Mouse (Mus musculus) MEL (cell line): ENCODE measurements around the gene Gm49776. TPM values are rescaled to one million over a fixed set of nuclear protein-coding genes. Genes with fewer than 3 reads are reported as not detected.
"Not testable (repeated sequence)": the region's sequence is repeated elsewhere in the genome, so short reads cannot be mapped to it uniquely, and the experiment has no call there.

Experiments used
- DNase-seq: peaks from one replicate; pipeline ENCODE4 v3.0.0; 2011; ENCODE audit warnings: low read depth, low spot score
- H3K27ac ChIP-seq: 2 replicates; pipeline ENCODE4 v1.5.1; 2012; ENCODE audit warnings: low read depth, mild to moderate bottlenecking, control low read depth, low read length, moderate library complexity; ENCODE audit not compliant: control insufficient read depth
- H3K27me3 ChIP-seq, 2 experiments: fragments of 150-350 bp in 1 of 2; sonication (generic) in 1 of 2; 2 replicates each; pipeline ENCODE4 v1.6.1; 2012; ENCODE audit warnings: low read length in 2 of 2, mild to moderate bottlenecking in 2 of 2, improper control_type of control experiment in 1 of 2, moderate library complexity in 1 of 2; ENCODE audit not compliant: insufficient read depth in 2 of 2, control insufficient read depth in 1 of 2
- H3K36me3 ChIP-seq, 2 experiments: 2 replicates each; pipeline ENCODE4 v1.6.1; 2012 to 2014; ENCODE audit warnings: low read length in 2 of 2, improper control_type of control experiment in 1 of 2, inconsistent platforms in 1 of 2, mild to moderate bottlenecking in 1 of 2; ENCODE audit not compliant: insufficient read depth in 2 of 2, control insufficient read depth in 1 of 2
- H3K4me1 ChIP-seq, 2 experiments: fragments of 150-350 bp in 1 of 2; sonication (generic) in 1 of 2; 2 replicates each; pipeline ENCODE4 v1.6.1; 2012; ENCODE audit warnings: low read length in 2 of 2, improper control_type of control experiment in 1 of 2, mild to moderate bottlenecking in 1 of 2; ENCODE audit not compliant: insufficient read depth in 2 of 2, control insufficient read depth in 1 of 2
- H3K4me3 ChIP-seq, 2 experiments: fragments of 150-350 bp in 1 of 2; sonication (generic) in 1 of 2; 2 replicates each; pipeline ENCODE4 v1.5.1; 2012; ENCODE audit warnings: low read depth in 2 of 2, low read length in 2 of 2, mild to moderate bottlenecking in 2 of 2, moderate library complexity in 2 of 2, control low read depth in 1 of 2, improper control_type of control experiment in 1 of 2; ENCODE audit not compliant: control insufficient read depth in 1 of 2, insufficient read depth in 1 of 2
- H3K79me2 ChIP-seq: 2 replicates; pipeline ENCODE4 v1.6.1; 2012; ENCODE audit warnings: mild to moderate bottlenecking, low read length, moderate library complexity; ENCODE audit not compliant: control insufficient read depth, poor library complexity, insufficient read depth
- H3K9ac ChIP-seq: 2 replicates; pipeline ENCODE4 v1.6.1; 2012; ENCODE audit warnings: low read depth, mild to moderate bottlenecking, control low read depth, low read length, moderate library complexity; ENCODE audit not compliant: control insufficient read depth, poor library complexity, severe bottlenecking
- H3K9me3 ChIP-seq: fragments of 150-350 bp; sonication (generic); replicated peaks from 2 replicates; pipeline ENCODE4 v1.6.1; 2012; ENCODE audit warnings: mild to moderate bottlenecking, low read length, improper control_type of control experiment, moderate library complexity; ENCODE audit not compliant: insufficient read depth
- CTCF ChIP-seq, 3 experiments: IDR thresholded peaks in 2 of 3; conservative IDR thresholded peaks in 1 of 3; 2 replicates each; pipeline ENCODE4 v1.5.1; 2011 to 2012; ENCODE audit warnings: low read length in 3 of 3, low read depth in 2 of 3, mild to moderate bottlenecking in 2 of 3, improper control_type of control experiment in 1 of 3, inconsistent platforms in 1 of 3, mixed read lengths in 1 of 3, moderate library complexity in 1 of 3; ENCODE audit not compliant: control insufficient read depth in 1 of 3, insufficient read depth in 1 of 3, poor library complexity in 1 of 3, severe bottlenecking in 1 of 3
- E2F4 ChIP-seq: IDR thresholded peaks from 2 replicates; pipeline ENCODE4 v1.6.1; 2011; ENCODE audit warnings: low read depth, low read length, improper control_type of control experiment, borderline replicate concordance
- GABPA ChIP-seq: IDR thresholded peaks from 2 replicates; pipeline ENCODE4 v1.6.1; 2012; ENCODE audit warnings: low read depth, mild to moderate bottlenecking, inconsistent platforms, low read length, improper control_type of control experiment, moderate library complexity
- GATA1 ChIP-seq: IDR thresholded peaks from 2 replicates; pipeline ENCODE4 v1.6.1; 2011; ENCODE audit warnings: low read depth, low read length, improper control_type of control experiment
- JUND ChIP-seq: IDR thresholded peaks from 2 replicates; pipeline ENCODE4 v1.6.1; 2011; ENCODE audit warnings: low read depth, mild to moderate bottlenecking, improper control_type of control experiment, low read length
- KAT2A ChIP-seq: conservative IDR thresholded peaks from 2 replicates; pipeline ENCODE4 v1.6.1; 2012; ENCODE audit warnings: low read depth, low read length, improper control_type of control experiment, inconsistent platforms
- MAZ ChIP-seq: IDR thresholded peaks from 2 replicates; pipeline ENCODE4 v1.6.1; 2012; ENCODE audit warnings: low read depth, mild to moderate bottlenecking, inconsistent platforms, low read length, improper control_type of control experiment
- MEF2A ChIP-seq: IDR thresholded peaks from 2 replicates; pipeline ENCODE4 v1.6.1; 2014; ENCODE audit warnings: low read depth, mild to moderate bottlenecking, inconsistent platforms, low read length, improper control_type of control experiment; ENCODE audit not compliant: poor library complexity, insufficient replicate concordance, severe bottlenecking; ENCODE audit errors: extremely low read depth
- POLR2A ChIP-seq, 2 experiments: IDR thresholded peaks; 2 replicates each; pipeline ENCODE4 v1.6.1; 2011 to 2012; ENCODE audit warnings: low read length in 2 of 2, mild to moderate bottlenecking in 2 of 2, control low read depth in 1 of 2, improper control_type of control experiment in 1 of 2, low read depth in 1 of 2, moderate library complexity in 1 of 2; ENCODE audit not compliant: control insufficient read depth in 1 of 2, insufficient read depth in 1 of 2, poor library complexity in 1 of 2
- POLR2AphosphoS2 ChIP-seq: IDR thresholded peaks from 2 replicates; pipeline ENCODE4 v1.6.1; 2011; ENCODE audit warnings: low read length, improper control_type of control experiment
- SMC3 ChIP-seq: IDR thresholded peaks from 2 replicates; pipeline ENCODE4 v1.6.1; 2011; ENCODE audit warnings: low read depth, low read length, improper control_type of control experiment
- TBP ChIP-seq: IDR thresholded peaks from 2 replicates; pipeline ENCODE4 v1.8.0; 2011; ENCODE audit warnings: low read depth, low read length, improper control_type of control experiment
- UBTF ChIP-seq: IDR thresholded peaks from 2 replicates; pipeline ENCODE4 v1.6.1; 2012; ENCODE audit warnings: low read depth, mild to moderate bottlenecking, inconsistent platforms, low read length, improper control_type of control experiment, moderate library complexity, borderline replicate concordance; ENCODE audit not compliant: insufficient read depth
- USF1 ChIP-seq: IDR thresholded peaks from 2 replicates; pipeline ENCODE4 v1.6.1; 2014; ENCODE audit warnings: low read depth, mild to moderate bottlenecking, inconsistent platforms, low read length, improper control_type of control experiment, moderate library complexity
- ZC3H11A ChIP-seq: IDR thresholded peaks from 2 replicates; pipeline ENCODE4 v1.6.1; 2012; ENCODE audit warnings: low read depth, mild to moderate bottlenecking, inconsistent platforms, low read length, improper control_type of control experiment
- ZKSCAN1 ChIP-seq: IDR thresholded peaks from 2 replicates; pipeline ENCODE4 v1.6.1; 2012; ENCODE audit warnings: low read depth, mild to moderate bottlenecking, inconsistent platforms, low read length, improper control_type of control experiment, moderate library complexity
- polyA plus RNA-seq, 2 experiments: library from polyadenylated mRNA; stranded (reverse) in 1 of 2; unstranded in 1 of 2; fragments of >175 nt in 1 of 2; fragments of >200 nt in 1 of 2; gene quantifications; 2 replicates each; pipeline versions ENCODE4 v1.2.1 to v1.2.4; 2012; ENCODE audit warnings: low replicate concordance in 2 of 2, low read depth in 1 of 2; ENCODE audit not compliant: insufficient read length in 2 of 2, insufficient read depth in 1 of 2, missing spikeins in 1 of 2
- total RNA-seq: library from RNA; depleted of rRNA; stranded (reverse); fragments of 300-350 nt; gene quantifications from 2 replicates; pipeline ENCODE4 v1.2.3, GENCODE M21; 2012

Gene Gm49776
- total and polyA plus RNA-seq, 3 experiments: 0.77 to 32.7 TPM; not detected in 1

GRCm38 (mm10) chr16:18200062-18200461, 58.1 kb downstream of the Gm49776 start:
- H3K4me1 ChIP-seq: no peaks in the 10 kb centered on the region
- no peaks in the 10 kb centered on the region for H3K79me2 ChIP-seq
- no peak overlapping the region for H3K9ac ChIP-seq
- H3K4me3 ChIP-seq: no peak overlapping the region
- no peak overlapping the region for H3K27ac ChIP-seq
- no peaks in the 10 kb centered on the region; a peak in 1 of 4 replicates for H3K27me3 ChIP-seq
- no peaks in the 10 kb centered on the region for H3K9me3 ChIP-seq
- no peaks in the 10 kb centered on the region for H3K36me3 ChIP-seq
- no peak for TF ChIP-seq SMC3
- no peak for TF ChIP-seq TBP
- DNase-seq: no peak

- no peak for DNase-seq
- H3K27ac ChIP-seq: no peak overlapping the region
Measured at GRCm38 (mm10) chr16:18198365-18199098, 59.6 kb downstream of the Gm49776 start.

GRCm38 (mm10) chr16:18197881-18198280, 60.2 kb downstream of the Gm49776 start:
- DNase-seq: no peak
- no peak for TF ChIP-seq ZC3H11A
- no peak for TF ChIP-seq JUND
- TF ChIP-seq CTCF (IDR thresholded peaks at IDR 0.05 in 2 of 3, conservative IDR thresholded peaks at IDR 0.05 in 1 of 3; ENCODE audit: control insufficient read depth in 1 of 3, insufficient read depth in 1 of 3, low read depth in 2 of 3, low read length in 3 of 3, poor library complexity in 1 of 3, severe bottlenecking in 1 of 3): no peak
- TF ChIP-seq POLR2A (IDR thresholded peaks at IDR 0.05; ENCODE audit: control insufficient read depth in 1 of 2, insufficient read depth in 1 of 2, low read depth in 1 of 2, low read length in 2 of 2, poor library complexity in 1 of 2): no peak
- no peak for TF ChIP-seq TBP
- no peak for TF ChIP-seq POLR2AphosphoS2
- no peak for TF ChIP-seq UBTF
- TF ChIP-seq E2F4: no peak
- TF ChIP-seq GATA1: no peak
- no peak for TF ChIP-seq ZKSCAN1
- TF ChIP-seq GABPA: no peak
- TF ChIP-seq MEF2A: no peak
- TF ChIP-seq KAT2A: no peak
- TF ChIP-seq, all 39 proteins: peak for 0
- Histone ChIP-seq H3K9me3 (no peaks in the 10 kb centered on the region), H3K36me3 (no peaks in the 10 kb centered on the region), H3K27me3 (no peaks in the 10 kb centered on the region; a peak in 2 of 4 replicates), H3K9ac (no peak overlapping the region), H3K79me2 (no peaks in the 10 kb centered on the region), H3K4me3 (no peak overlapping the region), H3K27ac (no peak overlapping the region), H3K4me1 (no peaks in the 10 kb centered on the region)

More at GRCm38 (mm10) chr16:18198365-18199098, 59.6 kb downstream of the Gm49776 start:
- Histone ChIP-seq H3K9me3 (no peaks in the 10 kb centered on the region), H3K79me2 (no peaks in the 10 kb centered on the region), H3K9ac (no peak overlapping the region), H3K4me1 (no peaks in the 10 kb centered on the region), H3K4me3 (no peak overlapping the region), H3K27me3 (no peaks in the 10 kb centered on the region; a peak in 1 of 4 replicates), H3K36me3 (no peaks in the 10 kb centered on the region)
- TF ChIP-seq USF1 (no peak), MAZ (no peak), MEF2A (no peak), GABPA (no peak)

- not testable (repeated sequence) for DNase-seq, H3K79me2 ChIP-seq, H3K9me3 ChIP-seq, H3K9ac ChIP-seq, H3K27ac ChIP-seq, H3K27me3 ChIP-seq, H3K36me3 ChIP-seq, H3K4me1 ChIP-seq, H3K4me3 ChIP-seq
Measured at GRCm38 (mm10) chr16:18195561-18195960, 62.6 kb downstream of the Gm49776 start.
